Mouse (Mus musculus) intestine, embryonic 15.5 days (tissue): Measurements from ENCODE around the gene Plcb3. TPM values are rescaled to one million over a fixed set of nuclear protein-coding genes. Genes with fewer than 3 reads are reported as not detected.
A peak's percentile ranks its signal among the peaks of the same experiment; 100 is the strongest.

Experiments used
- ATAC-seq: fragments of 200-750 bp; cut with Nextera tagmentation; 2 replicates; pipeline ENCODE4 v1.8.0; 2017; ENCODE audit warnings: moderate TSS enrichment, moderate library complexity
- H3K27ac ChIP-seq: fragments of 300-500 bp; sonication (generic); 2 replicates; pipeline ENCODE4 v1.5.1; 2015; ENCODE audit warnings: mild to moderate bottlenecking, inconsistent platforms
- H3K27me3 ChIP-seq: fragments of 300-500 bp; sonication (generic); replicated peaks from 2 replicates; pipeline ENCODE4 v1.6.1; 2015; ENCODE audit warnings: inconsistent platforms
- H3K36me3 ChIP-seq: fragments of 300-500 bp; sonication (generic); 2 replicates; pipeline ENCODE4 v1.6.1; 2015; ENCODE audit warnings: inconsistent platforms
- H3K4me1 ChIP-seq: fragments of 300-500 bp; sonication (generic); replicated peaks from 2 replicates; pipeline ENCODE4 v1.6.1; 2015; ENCODE audit warnings: inconsistent platforms
- H3K4me2 ChIP-seq: fragments of 300-500 bp; sonication (generic); replicated peaks from 2 replicates; pipeline ENCODE4 v1.6.1; 2015; ENCODE audit warnings: mild to moderate bottlenecking, inconsistent platforms
- H3K4me3 ChIP-seq: fragments of 300-500 bp; sonication (generic); replicated peaks from 2 replicates; pipeline ENCODE4 v1.5.1; 2015; ENCODE audit warnings: inconsistent platforms
- H3K9ac ChIP-seq: fragments of 300-500 bp; sonication (generic); 2 replicates; pipeline ENCODE4 v1.6.1; 2015; ENCODE audit warnings: inconsistent platforms
- H3K9me3 ChIP-seq: fragments of 300-500 bp; sonication (generic); 2 replicates; pipeline ENCODE4 v1.6.1; 2016; ENCODE audit warnings: inconsistent platforms
- WGBS: fragments of 180-500 bp; shearing (Covaris S2); methylation state at CpG from one replicate; pipeline ENCODE4 v1.1.7; 2015; 5-methylcytosine and 5-hydroxymethylcytosine counted together
- polyA plus RNA-seq: library from polyadenylated mRNA; unstranded; fragments of >200 nt; fragmentation: Nextera tagmentation; extraction: Ambion mirVana; gene quantifications from 2 replicates; pipeline ENCODE4 v1.2.1, GENCODE M21; 2015

The Plcb3 gene
- polyA plus RNA-seq, 1 experiment from 2014 or later = 187 TPM

GRCm38 (mm10) chr19:6954046-6954445 is 22.2 kb downstream of the Plcb3 start:
- Histone ChIP-seq H3K27me3 (no peaks in the 10 kb centered on the region), H3K4me1 (peaks cover 32% of the 10 kb centered on the region), H3K4me2 (0 out of 2 replicates have a peak overlapping the region, but pooled peaks have one; percentile 3), H3K9me3 (no peaks in the 10 kb centered on the region), H3K27ac (peak overlapping the region; percentile 36; the same call in 1 of the 2 replicates), H3K36me3 (peaks cover 46% of the 10 kb centered on the region), H3K9ac (no peak overlapping the region), H3K4me3 (no peak overlapping the region)
- no peak for ATAC-seq
- WGBS = 45% methylated on average over 9 of the region's 9 CpGs

GRCm38 (mm10) chr19:6952712-6953037 is 23.6 kb downstream of the Plcb3 start:
- ATAC-seq = peak; percentile 7; the same call in 1 of the 2 replicates
- WGBS = 8% methylated on average over 3 of the region's 3 CpGs
- no peaks in the 10 kb centered on the region for H3K27me3 ChIP-seq
- peak overlapping the region; percentile 97 for H3K27ac ChIP-seq
- no peaks in the 10 kb centered on the region for H3K9me3 ChIP-seq
- peak overlapping the region; percentile 55 for H3K4me3 ChIP-seq
- peak overlapping the region; percentile 68 for H3K9ac ChIP-seq
- H3K4me1 ChIP-seq = peaks cover 36% of the 10 kb centered on the region
- H3K36me3 ChIP-seq = peaks cover 34% of the 10 kb centered on the region
- H3K4me2 ChIP-seq = peak overlapping the region; percentile 88

GRCm38 (mm10) chr19:6951994-6952711 is 24.1 kb downstream of the Plcb3 start:
- Histone ChIP-seq H3K4me2 (peak overlapping the region; percentile 88), H3K4me1 (peaks cover 36% of the 10 kb centered on the region)
- WGBS = 1% methylated on average over 31 of the region's 31 CpGs

GRCm38 (mm10) chr19:6951381-6951968 is 24.8 kb downstream of the Plcb3 start:
- H3K4me1 ChIP-seq = peaks cover 36% of the 10 kb centered on the region
- peak overlapping the region; percentile 74 for H3K9ac ChIP-seq
- peak overlapping the region; percentile 88 for H3K4me2 ChIP-seq
- peak overlapping the region; percentile 97 for H3K27ac ChIP-seq
- ATAC-seq = peak; percentile 78
- H3K4me3 ChIP-seq = peak overlapping the region; percentile 55
- H3K36me3 ChIP-seq = peaks cover 22% of the 10 kb centered on the region
- no peaks in the 10 kb centered on the region for H3K27me3 ChIP-seq
- H3K9me3 ChIP-seq = no peaks in the 10 kb centered on the region
- under 1% methylated on average over 35 of the region's 35 CpGs for WGBS

More at GRCm38 (mm10) chr19:6951994-6952711, 24.1 kb downstream of the Plcb3 start:
- peak; percentile 57 for ATAC-seq
- Histone ChIP-seq H3K36me3 (peaks cover 28% of the 10 kb centered on the region), H3K9me3 (no peaks in the 10 kb centered on the region), H3K27me3 (no peaks in the 10 kb centered on the region), H3K4me3 (peak overlapping the region; percentile 55), H3K27ac (peak overlapping the region; percentile 97), H3K9ac (peak overlapping the region; percentile 68)

GRCm38 (mm10) chr19:6950613-6951153 is 25.6 kb downstream of the Plcb3 start:
- peak overlapping the region; percentile 74 for H3K9ac ChIP-seq
- ATAC-seq = peak; percentile 16
- WGBS = under 1% methylated on average over 28 of the region's 28 CpGs
- no peaks in the 10 kb centered on the region for H3K27me3 ChIP-seq
- peaks cover 18% of the 10 kb centered on the region for H3K36me3 ChIP-seq
- H3K9me3 ChIP-seq = no peaks in the 10 kb centered on the region
- H3K27ac ChIP-seq = peak overlapping the region; percentile 97
- H3K4me2 ChIP-seq = peak overlapping the region; percentile 88
- peak overlapping the region; percentile 55 for H3K4me3 ChIP-seq
- peaks cover 36% of the 10 kb centered on the region for H3K4me1 ChIP-seq

- H3K9me3 ChIP-seq = no peaks in the 10 kb centered on the region
- peaks cover 11% of the 10 kb centered on the region for H3K36me3 ChIP-seq
- peak overlapping the region; percentile 74; the same call in 1 of the 2 replicates for H3K9ac ChIP-seq
- no peaks in the 10 kb centered on the region for H3K27me3 ChIP-seq
- no peak for ATAC-seq
- WGBS = 50% methylated on average over 5 of the region's 5 CpGs
- H3K27ac ChIP-seq = peak overlapping the region; percentile 97
- peak overlapping the region; percentile 88 for H3K4me2 ChIP-seq
- H3K4me3 ChIP-seq = peak overlapping the region; percentile 55
- H3K4me1 ChIP-seq = peaks cover 36% of the 10 kb centered on the region
Observed at GRCm38 (mm10) chr19:6949951-6950350, 26.3 kb downstream of the Plcb3 start.

- Histone ChIP-seq H3K4me1 (peaks cover 36% of the 10 kb centered on the region), H3K4me2 (peak overlapping the region; percentile 88), H3K36me3 (peaks cover 6% of the 10 kb centered on the region), H3K27me3 (no peaks in the 10 kb centered on the region), H3K9ac (peak overlapping the region; percentile 31; the same call in 1 of the 2 replicates), H3K4me3 (peak overlapping the region; percentile 55; the same call in 1 of the 2 replicates), H3K9me3 (no peaks in the 10 kb centered on the region), H3K27ac (peak overlapping the region; percentile 97)
- ATAC-seq = no peak
- 81% methylated on average over 5 of the region's 5 CpGs for WGBS
Observed at GRCm38 (mm10) chr19:6949532-6949931, 26.7 kb downstream of the Plcb3 start.

- Histone ChIP-seq H3K27me3 (no peaks in the 10 kb centered on the region), H3K9me3 (no peaks in the 10 kb centered on the region), H3K4me1 (peaks cover 34% of the 10 kb centered on the region), H3K4me3 (no peak overlapping the region), H3K36me3 (no peaks in the 10 kb centered on the region; the same call in 1 of the 2 replicates), H3K27ac (no peak overlapping the region), H3K9ac (no peak overlapping the region), H3K4me2 (no peak overlapping the region)
- no peak for ATAC-seq
- 83% methylated on average over 4 of the region's 4 CpGs for WGBS
Observed at GRCm38 (mm10) chr19:6948186-6948585, 28.1 kb downstream of the Plcb3 start.

- Histone ChIP-seq H3K4me2 (no peak overlapping the region), H3K9ac (no peak overlapping the region), H3K36me3 (no peaks in the 10 kb centered on the region; the same call in 1 of the 2 replicates), H3K9me3 (no peaks in the 10 kb centered on the region), H3K4me1 (peaks cover 32% of the 10 kb centered on the region), H3K27me3 (no peaks in the 10 kb centered on the region), H3K27ac (no peak overlapping the region), H3K4me3 (no peak overlapping the region)
- ATAC-seq = no peak
- WGBS = 56% methylated on average over 4 of the region's 4 CpGs
Observed at GRCm38 (mm10) chr19:6947742-6948141, 28.5 kb downstream of the Plcb3 start.

GRCm38 (mm10) chr19:6943709-6944108 is 32.6 kb downstream of the Plcb3 start:
- Histone ChIP-seq H3K4me3 (no peak overlapping the region), H3K4me2 (no peak overlapping the region), H3K27ac (no peak overlapping the region), H3K27me3 (no peaks in the 10 kb centered on the region), H3K36me3 (no peaks in the 10 kb centered on the region), H3K9ac (no peak overlapping the region), H3K9me3 (no peaks in the 10 kb centered on the region), H3K4me1 (peaks cover 22% of the 10 kb centered on the region)
- no peak for ATAC-seq
- 91% methylated on average over 6 of the region's 6 CpGs for WGBS

- Histone ChIP-seq H3K4me2 (peak overlapping the region; percentile 95), H3K4me3 (peak overlapping the region; percentile 78), H3K27me3 (no peaks in the 10 kb centered on the region), H3K9me3 (no peaks in the 10 kb centered on the region), H3K27ac (peak overlapping the region; percentile 96), H3K4me1 (peaks cover 26% of the 10 kb centered on the region), H3K36me3 (no peaks in the 10 kb centered on the region), H3K9ac (peak overlapping the region; percentile 90)
- WGBS = 20% methylated on average over 5 of the region's 5 CpGs
- peak; percentile 2; the same call in 1 of the 2 replicates for ATAC-seq
Observed at GRCm38 (mm10) chr19:6942764-6943163, 33.5 kb downstream of the Plcb3 start.

GRCm38 (mm10) chr19:6942249-6942691 is 34.0 kb downstream of the Plcb3 start, which contains the start of gene Gpr137:
Gene Gpr137, minus strand, starts transcription at chr19:6942480.
- Histone ChIP-seq H3K9ac (peak within 1 kb of the TSS; percentile 90), H3K27me3 (no peaks in the 10 kb centered on the region), H3K36me3 (no peaks in the 10 kb centered on the region), H3K4me2 (peak within 1 kb of the TSS; percentile 95), H3K4me1 (peaks cover 26% of the 10 kb centered on the region), H3K9me3 (no peaks in the 10 kb centered on the region), H3K27ac (peak within 1 kb of the TSS; percentile 96), H3K4me3 (peak within 1 kb of the TSS; percentile 78)
- WGBS = 0% methylated on average over 27 of the region's 27 CpGs
- peak; percentile 93 for ATAC-seq
